Mouse (Mus musculus): ENCODE results near the gene Hhat.

Gene Hhat

DNA sequence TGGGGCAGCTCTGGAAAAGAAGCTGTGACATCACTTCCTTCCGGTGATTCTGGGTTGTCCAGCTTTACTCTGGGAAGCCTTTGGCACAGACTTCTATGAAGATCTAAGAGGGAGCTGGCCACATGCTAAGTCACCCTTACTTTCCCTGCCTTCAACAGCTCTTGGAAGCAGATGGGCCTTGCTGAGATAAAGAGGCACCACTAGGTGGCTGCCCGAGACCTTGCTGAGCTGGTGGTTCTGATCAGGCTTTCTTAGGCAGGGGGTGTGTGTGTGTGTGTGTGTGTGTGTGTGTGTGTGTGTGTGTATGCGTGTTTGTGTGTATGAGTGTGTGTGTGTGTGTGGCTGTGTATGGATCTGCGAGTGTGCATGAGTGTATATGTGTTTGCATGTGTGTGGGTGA is 13.4 kb upstream of the Hhat start:
- DNase-seq: peak; percentile 69

GRCm38 (mm10) chr1:192781256-192781655 is 10.2 kb upstream of the Hhat start:
- no peak for DNase-seq

GRCm38 (mm10) chr1:192778869-192779514 is 8.0 kb upstream of the Hhat start:
- peak; percentile 34 for DNase-seq

DNA sequence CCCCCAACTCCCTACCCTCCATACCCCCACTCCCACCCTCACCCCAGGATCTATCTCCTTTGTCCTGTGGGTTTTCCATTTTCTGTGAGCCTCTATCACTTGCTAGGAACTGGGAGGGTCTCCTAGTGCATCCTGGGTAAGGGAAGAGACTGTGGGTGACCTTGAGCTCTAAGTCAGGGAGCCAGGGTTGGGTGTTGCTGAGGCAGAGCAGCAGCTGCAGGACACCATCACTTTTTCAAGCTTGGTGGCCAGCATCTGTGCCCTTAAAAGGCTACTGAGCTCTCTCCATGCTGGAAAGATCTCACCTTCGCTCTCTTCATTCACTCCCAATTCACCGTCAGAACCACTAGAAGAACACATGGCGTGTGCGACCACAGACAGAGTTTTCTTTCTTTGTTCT is 7.2 kb upstream of the Hhat start:
- DNase-seq: no peak

DNA sequence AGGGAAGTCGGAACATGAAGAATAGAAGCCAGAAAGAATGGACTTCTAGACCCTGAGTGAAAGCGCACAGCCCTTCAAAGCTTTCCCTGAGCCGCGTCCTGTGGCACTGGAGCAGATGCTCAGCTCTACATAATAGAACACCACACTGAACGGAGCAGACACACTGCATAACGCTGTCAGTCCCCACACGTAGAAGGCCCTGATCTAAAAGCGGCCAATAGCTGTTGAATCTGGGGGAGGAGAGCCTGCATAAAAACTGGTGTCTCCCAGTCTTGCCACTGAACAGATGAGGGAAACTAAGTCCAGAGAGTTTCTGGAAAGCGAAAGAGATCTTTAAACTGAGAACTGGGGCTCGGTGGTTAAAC is 911 bp downstream of the Hhat start:
- no peak for DNase-seq

DNA sequence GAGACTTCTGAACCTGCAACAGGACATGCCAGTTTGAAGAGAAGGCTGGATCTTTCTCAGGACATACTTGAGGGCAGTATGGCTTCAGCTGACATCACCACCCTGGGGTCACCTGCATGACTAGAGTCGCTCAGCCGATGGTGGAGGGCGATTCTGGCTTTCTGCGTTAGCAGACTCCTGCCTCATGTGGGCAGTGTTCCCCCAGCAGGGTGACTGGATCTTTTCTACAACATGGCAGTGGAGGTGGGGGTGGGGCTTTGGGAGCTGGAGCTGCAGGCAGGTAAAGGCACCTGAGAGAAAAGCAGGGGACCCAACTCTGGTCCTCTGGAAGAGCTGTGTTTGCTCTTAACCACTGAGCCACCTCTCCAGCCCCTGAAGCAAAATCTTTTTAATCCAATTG is 5.5 kb downstream of the Hhat start:
- DNase-seq: no peak

- no peak for DNase-seq
These were observed 6.5 kb downstream of the Hhat start for GRCm38 (mm10) chr1:192764547-192764946.

DNA sequence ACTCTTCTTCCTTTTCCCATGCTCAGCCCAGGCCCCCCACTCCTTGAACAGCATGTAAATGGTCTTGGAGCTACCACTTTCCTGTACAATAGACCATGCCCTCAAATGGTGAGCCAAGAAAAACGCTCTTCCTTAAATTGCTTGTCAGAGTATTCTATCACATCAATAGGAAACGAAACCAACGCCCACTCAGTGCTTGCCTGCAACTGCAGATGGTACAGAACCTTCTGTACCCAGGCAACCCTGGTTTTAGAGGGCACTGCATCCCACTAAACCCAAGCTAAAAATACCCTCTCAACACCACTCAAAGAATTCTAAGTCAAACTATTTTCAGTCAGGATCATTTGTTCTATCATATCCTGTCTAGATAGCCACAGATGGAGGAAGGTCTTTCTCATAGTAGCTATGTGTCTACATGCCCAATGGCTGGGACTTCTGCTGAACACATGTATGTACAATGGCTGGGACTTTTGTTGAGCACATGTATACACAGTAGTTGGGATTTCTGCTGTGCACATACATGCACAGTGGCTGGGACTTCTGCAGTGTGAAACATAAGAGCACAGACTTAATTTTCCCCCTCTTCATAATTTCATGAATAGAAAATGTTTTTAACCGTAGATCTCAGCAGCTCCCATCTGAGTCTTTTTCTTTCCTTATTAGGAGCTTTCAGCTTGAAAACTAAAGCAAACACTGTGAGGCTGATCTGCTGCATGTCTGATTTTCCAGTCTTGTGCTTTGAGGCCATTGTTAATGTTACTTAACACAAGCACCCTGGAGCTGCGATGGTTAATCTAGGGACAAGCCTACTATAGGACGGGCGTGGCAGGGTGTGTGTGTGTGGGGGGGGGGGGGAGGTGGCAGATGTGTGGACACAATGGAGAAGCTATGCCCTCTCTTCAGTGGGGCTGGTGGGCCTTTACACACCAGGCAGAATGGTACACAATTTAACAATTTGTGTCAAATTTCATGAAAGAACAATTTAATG is 7.8 kb downstream of the Hhat start:
- no peak for DNase-seq

- no peak for DNase-seq
These were observed 14.3 kb downstream of the Hhat start for GRCm38 (mm10) chr1:192756674-192757073.

GRCm38 (mm10) chr1:192755685-192756606 is 15.1 kb downstream of the Hhat start:
- no peak for DNase-seq

GRCm38 (mm10) chr1:192755246-192755645 is 15.8 kb downstream of the Hhat start:
- DNase-seq: no peak

- no peak for DNase-seq
These were observed 16.8 kb downstream of the Hhat start for GRCm38 (mm10) chr1:192754268-192754667.

DNA sequence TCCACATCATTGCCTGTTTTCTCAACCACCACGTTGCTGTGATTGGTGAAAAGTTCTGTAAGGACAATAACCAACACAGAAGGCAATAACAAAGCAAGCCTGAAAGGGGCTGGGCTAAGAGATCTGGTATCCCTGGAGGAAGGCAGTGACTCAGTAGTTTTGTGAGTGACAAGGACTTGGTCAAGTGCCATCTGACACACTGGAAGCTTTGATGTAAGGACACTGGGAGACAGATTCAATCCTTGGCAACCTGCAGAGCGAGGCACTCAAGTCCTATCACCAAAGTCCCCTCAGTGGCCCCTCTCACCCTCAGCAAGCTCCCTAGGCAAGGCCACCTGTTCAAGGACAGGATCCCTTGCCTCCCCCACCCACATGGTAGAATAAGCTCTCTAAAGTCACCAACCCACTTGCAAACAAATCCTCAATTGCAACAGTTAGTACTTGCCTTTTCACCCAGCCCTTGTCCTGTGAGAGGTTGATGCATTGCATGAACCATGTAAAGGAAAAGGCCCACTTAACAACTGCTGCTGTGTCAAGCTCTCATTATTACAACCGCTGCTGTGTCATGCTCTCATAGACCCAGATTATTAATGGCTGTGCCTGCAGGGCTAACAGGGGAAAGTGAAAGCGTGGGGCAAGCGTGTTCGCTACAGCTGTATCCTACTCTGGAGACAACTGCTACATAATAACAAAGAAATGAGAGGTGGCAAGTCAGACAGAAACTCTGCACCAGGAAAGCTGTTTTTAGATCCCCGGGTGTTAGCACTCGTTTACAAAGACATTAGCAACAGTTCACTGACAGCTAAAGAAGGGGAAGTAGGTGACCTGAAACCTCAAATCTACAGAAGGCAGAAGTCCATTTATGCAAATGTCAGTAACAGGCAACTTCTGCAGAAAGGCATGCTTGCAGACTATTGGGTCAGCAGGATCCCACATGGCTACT is 18.1 kb downstream of the Hhat start:
- DNase-seq: peak; percentile 38

DNA sequence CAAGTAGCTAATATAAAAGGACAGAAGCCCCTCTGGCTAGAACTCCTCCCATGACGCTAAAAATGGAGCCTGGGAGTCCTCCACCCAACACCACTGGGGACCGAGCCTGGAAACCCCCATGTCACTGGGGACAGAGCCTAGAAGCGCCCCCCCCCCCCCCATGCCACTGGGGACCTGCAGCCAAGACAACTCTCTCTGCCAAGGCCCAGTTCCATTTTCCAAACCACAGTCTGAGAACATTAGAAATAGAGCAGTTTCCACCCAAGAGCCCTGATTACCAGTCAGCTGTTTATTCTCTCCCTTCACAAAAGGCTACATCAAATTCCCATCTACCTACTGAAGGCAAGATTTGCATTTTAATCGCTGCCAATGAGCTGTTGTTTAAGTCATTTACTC is 21.0 kb downstream of the Hhat start:
- DNase-seq: no peak

GRCm38 (mm10) chr1:192749270-192750041 is 21.6 kb downstream of the Hhat start:
- DNase-seq: no peak

GRCm38 (mm10) chr1:192746201-192746600 is 24.8 kb downstream of the Hhat start:
- no peak for DNase-seq

DNA sequence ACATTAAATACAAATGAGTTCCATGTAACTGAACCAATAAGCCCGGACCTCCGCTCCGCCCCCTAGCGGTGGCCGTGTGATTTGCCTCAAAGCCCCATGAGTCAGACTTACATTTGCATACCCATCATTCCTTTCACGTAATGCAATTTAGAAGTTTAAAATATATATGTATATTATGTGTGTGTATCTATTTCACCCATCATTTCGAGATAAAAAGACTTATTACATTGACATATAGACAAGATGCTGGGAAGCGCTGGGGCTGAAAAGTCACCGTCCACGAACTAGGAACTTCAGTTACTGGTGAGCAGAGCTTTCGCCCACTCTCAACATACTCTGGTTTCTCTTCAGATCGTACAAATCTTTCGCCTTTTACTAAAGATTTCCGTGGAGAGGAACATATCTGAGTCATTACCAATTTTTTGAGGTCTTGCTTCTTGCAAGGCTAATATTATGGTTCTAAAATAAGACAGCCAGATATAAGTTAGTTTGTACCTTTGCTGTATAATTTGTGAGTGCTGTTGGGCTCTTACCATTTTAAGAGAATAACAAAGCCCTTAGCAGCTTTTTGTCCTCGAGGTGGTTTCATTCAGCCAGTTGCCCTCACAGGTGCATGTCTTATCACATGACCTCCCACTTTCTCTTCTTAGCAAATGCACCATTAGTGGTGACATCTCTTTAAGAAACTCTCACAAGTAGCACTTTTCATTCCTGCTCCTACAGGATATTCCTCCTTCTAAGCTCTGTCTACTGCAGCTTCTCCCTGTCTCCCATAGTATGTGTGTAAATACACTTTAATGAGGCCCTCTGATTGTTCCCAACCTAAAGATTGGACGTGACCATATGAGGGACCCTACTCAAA is 25.6 kb downstream of the Hhat start:
- DNase-seq: peak; percentile 18

GRCm38 (mm10) chr1:192744880-192745239 is 26.2 kb downstream of the Hhat start:
- no peak for DNase-seq

DNA sequence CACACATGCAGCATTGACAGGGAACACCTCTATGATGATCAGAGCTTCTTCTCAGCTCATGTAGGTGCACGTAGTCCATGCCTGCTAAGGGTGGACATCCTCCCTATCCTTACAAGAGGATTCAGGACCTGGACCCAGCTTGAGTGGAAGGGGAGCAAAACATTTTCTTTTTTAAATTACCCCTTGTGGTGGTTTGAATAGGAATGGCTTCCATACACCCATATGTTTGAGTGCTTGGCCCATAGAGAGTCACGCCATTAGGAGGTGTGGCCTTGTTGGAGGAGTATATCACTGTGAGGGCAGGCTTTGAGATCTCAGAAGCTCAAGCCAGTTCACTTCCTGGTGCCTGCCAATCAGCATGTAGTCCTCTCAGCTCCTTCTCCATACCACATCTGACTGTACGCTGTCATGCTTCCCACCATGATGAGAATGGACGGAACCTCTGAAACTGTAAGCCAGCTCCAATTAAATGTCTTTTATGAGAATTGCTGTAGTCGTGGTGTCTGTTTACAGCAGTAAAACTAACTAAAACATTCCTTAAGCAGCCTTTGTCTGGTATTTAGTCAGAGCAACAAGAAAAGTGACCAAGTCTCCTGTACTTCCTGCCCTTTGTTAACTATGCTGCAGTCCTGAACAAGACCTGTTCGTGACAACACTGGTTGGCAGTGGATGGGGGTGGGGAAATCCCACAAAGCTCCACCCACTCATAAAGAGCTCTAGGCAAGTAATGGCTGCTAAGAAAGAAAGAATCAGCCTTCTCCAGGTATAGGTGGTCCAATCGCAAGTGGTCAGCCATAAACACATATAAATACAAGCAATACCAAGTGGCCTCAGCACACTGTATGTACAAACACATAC is 28.4 kb downstream of the Hhat start:
- DNase-seq: no peak

Data from kidney, postnatal 14 days (tissue).